Mouse (Mus musculus) cerebellum, postnatal 10 days (tissue): ENCODE measurements around the gene Scyl3.

Source experiments
- DNase-seq, 2 experiments: peaks; one replicate each; pipeline ENCODE4 v3.0.0; 2021; ENCODE audit warnings: mixed read lengths in 2 of 2

The Scyl3 gene

DNA sequence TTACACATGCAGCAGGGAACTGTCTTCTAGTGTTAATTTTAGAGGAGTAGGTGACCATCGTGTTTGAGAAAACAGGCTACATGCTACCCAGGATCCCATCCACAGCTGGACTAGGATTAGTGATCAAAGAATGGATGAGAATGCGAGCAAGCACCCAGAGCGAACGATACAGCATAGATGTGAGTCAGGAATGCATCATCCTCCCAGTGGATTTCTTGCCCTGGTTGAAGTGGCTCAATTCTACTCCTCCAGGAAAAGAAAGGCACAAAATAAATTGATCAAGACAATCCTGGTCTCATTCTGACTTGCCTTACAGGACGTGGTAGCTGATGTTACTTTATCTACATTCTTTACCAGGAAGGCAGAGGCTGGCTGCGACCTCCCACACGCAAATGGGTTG lies at the start of gene Scyl3:
Scyl3 (plus strand) TSS at position 255 of the 400 bp plus-strand sequence.
- no peak for DNase-seq

DNA sequence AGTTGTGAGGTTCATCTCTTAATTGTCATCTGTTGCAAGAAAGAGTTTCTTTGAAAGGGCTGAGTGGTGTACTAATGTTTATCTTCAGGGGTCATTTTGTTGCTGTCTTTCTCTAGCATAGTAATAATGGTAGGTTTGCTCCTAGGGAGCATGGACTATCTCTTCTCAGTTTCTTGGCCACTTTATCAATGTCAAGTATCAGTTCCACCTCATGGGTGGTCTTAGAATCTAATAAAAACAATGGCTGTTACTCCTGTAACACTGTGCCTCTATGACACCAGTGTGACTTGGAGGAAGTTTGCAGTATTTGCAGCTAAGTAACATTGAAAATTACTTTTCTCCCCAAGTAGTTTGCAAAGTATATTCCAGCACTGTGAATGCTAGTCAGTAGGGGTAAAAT lies 39.3 kb upstream of the Scyl3 start:
- DNase-seq: no peak

DNA sequence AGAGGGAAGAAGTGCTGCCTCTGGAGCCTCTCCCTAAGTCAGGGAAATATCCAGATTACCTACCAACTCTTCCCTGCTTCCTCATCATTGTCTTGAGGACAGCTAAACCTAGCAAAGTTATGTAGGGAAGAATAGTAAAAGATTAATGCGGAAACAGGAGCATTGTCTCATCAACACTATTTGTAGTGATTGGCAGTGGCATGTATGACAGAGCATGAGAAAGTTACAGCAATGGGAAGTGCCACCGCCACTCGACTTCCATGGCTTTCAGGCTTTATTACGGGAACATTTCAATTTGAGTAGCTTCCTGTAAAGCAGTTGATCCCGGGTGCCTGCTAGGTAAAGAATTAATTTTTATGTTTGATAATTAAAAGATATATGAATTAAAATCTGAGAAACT lies 35.6 kb upstream of the Scyl3 start:
- DNase-seq: no peak

- DNase-seq: no peak
Measured at GRCm38 (mm10) chr1:163893774-163894527, 34.9 kb upstream of the Scyl3 start.

GRCm38 (mm10) chr1:163898291-163898764 lies 30.6 kb upstream of the Scyl3 start:
- no peak for DNase-seq

- no peak for DNase-seq
Measured at GRCm38 (mm10) chr1:163899575-163899974, 29.3 kb upstream of the Scyl3 start.

DNA sequence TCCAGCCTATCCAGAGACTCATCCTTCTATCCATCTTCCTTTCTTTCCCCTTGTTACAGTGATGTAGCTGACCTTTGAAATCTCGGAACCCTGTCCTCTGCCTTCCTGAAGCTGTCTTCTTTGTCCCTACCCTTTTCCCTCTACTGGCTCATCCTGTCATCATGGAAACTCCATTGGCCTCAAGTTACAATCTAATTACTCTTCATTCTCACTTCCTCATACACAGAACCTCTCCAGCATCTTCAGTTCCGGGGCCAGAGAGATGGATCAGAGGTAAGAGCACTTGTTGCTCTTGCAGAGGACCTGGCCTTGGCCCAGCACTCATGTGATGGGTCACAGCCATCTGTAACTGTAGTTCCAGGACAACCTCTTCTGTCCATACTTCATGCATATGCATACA lies 28.7 kb upstream of the Scyl3 start:
- no peak for DNase-seq

DNA sequence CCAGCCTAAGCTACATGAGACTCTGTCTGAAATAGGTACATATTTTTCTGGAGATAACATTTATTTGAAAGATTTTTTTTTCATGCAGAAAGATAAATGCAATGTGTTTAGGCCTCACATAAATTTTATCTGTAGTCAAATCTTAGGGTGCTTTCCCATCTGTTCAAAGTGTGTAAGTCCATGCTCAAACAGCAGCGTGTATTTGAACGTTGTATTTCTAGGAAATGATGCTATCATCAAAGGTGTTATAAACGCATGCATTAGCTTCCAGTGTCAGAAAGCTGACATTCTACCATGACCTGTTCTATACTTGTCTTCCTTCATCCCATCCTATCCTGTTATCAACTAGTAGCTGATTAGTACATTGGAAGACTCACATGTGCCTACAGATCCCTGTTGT lies 25.5 kb upstream of the Scyl3 start:
- DNase-seq: no peak

DNA sequence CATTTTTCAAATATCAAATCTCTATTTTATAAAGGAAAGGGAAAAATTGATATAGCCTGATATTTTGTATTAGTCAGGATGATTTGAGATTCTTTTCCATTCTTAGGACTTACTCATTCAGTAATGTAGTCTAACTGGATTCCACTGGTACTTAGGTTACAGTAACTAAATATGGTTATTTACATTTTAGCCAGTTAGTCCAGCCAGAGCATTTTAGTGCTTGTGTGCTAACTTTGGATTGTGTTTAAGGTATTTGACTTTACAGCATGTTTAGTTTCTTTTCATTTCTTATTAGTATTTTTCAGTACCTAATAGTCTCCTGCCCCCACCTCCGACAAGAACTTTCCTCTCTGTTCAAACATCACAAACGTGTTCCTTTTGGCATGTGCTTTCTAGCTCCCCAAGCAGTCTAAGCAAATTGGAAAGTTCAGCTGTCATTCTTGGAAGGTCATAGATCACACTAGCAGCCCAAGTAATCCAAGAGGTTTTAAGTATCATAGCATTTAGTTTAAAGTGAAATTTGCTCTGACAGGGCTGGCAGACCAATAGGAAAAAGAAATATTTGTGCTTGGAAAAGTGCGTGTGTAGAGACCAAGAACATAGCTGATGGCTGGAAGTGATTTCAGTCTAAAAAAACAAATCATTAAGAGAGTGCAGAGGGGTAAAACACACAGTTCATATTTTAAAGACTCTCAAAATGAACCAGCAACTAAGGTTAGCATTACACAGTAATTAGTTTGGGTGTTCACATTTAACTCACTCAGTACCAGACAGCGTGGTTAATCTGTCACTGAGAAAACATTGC lies 21.7 kb upstream of the Scyl3 start:
- no peak for DNase-seq

- DNase-seq: no peak
Measured at GRCm38 (mm10) chr1:163908389-163908788, 20.5 kb upstream of the Scyl3 start.

- DNase-seq: peak; percentile 49 to 71
Measured at GRCm38 (mm10) chr1:163910343-163910742, 18.6 kb upstream of the Scyl3 start.

- no peak for DNase-seq
Measured at GRCm38 (mm10) chr1:163910785-163911184, 18.1 kb upstream of the Scyl3 start.

GRCm38 (mm10) chr1:163911981-163912380 lies 16.9 kb upstream of the Scyl3 start:
- no peak for DNase-seq

- no peak for DNase-seq
Measured at GRCm38 (mm10) chr1:163917349-163918160, 11.3 kb upstream of the Scyl3 start.

GRCm38 (mm10) chr1:163924093-163924492 lies 4.8 kb upstream of the Scyl3 start:
- no peak for DNase-seq

- DNase-seq: peak; percentile 97 to 98
Measured at GRCm38 (mm10) chr1:163929636-163930457, 947 bp downstream of the Scyl3 start.

DNA sequence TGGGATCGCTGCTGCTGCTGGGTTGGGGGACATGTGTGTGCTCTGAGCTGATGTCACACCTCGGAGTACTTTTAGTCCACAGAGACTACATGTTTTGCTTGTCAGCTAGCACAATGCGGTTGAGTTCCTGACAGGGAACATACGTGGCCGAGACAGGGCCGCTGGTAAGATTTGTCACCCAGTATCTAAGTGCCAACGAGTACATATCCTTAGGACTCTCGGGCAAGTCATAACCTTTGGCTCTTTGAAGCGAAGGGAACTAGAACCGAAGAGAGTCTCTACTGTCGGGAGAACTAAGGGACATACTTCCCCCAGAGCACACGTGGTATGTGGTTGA lies 1.5 kb downstream of the Scyl3 start:
- no peak for DNase-seq

- DNase-seq: no peak
Measured at GRCm38 (mm10) chr1:163931801-163932200, 2.9 kb downstream of the Scyl3 start.

DNA sequence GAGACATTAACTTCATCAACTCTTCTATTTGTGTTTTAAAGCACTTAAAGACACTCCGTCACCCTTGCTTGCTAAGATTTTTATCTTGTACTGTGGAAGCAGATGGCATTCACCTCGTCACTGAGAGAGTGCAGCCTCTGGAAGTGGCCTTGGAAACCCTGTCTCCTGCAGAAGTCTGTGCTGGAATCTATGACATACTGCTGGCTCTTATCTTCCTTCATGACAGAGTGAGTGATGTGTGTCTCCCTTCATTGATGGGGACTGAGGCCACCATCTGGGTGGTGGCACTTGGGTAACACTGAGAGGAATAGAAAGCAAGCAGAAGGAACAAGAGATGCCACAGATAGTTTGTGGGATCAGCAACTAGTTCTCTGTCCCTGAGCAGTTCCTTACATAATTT lies 5.7 kb downstream of the Scyl3 start:
- DNase-seq: no peak

DNA sequence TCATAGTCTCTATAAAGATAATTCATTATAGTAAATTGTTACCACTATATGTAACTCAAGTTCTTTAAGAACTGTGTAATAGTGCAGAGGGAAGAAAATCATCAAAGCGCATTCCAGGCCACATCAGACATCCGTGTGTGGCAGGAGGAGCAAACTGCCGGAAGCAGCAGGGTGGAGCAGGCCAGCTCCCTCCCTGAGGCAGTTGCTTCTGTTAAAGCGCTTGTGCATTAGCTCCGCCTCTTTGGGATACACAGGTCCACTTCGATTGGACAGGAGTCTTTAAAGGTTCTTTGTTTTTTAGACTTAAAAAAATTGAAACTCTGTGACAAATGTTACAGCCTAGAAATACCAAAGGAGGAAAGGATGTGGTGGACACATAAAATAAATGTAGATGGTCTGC lies 13.2 kb downstream of the Scyl3 start:
- DNase-seq: no peak

DNA sequence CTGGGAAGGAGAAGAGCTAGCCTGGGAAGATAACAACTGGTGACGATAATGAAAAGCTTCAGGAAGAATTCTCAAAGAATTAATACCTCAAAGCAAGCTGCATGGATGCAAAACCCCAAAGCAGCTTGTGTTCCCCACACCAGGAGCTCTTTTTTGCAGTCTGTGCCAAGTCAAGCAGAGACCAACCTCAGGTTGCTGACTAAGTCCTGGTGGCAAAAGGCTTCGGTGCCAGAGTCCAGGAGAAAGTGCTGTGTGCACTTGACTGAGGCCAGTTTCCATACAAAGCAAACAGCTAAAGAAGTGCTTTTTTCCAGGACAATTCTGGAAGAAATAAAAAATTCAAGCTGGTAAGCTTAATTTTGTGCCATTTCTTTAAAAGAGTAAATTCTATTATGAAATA lies 24.5 kb downstream of the Scyl3 start:
- no peak for DNase-seq

- no peak for DNase-seq
Measured at GRCm38 (mm10) chr1:163958036-163958435, 29.1 kb downstream of the Scyl3 start.
